Mouse (Mus musculus) megakaryocyte, embryonic 14.5 days (primary cell): ENCODE data around the gene Aspdh. TPM values are rescaled to one million over a fixed set of nuclear protein-coding genes. Genes with fewer than 3 reads are reported as not detected.

Experiments
- H3K27me3 ChIP-seq: replicated peaks from 2 replicates; pipeline ENCODE3; 2012; ENCODE audit warnings: inconsistent platforms
- H3K36me3 ChIP-seq: replicated peaks from 2 replicates; pipeline ENCODE3; 2012; ENCODE audit warnings: low read length, inconsistent platforms, mixed read lengths
- H3K4me1 ChIP-seq: 2 replicates; pipeline ENCODE4 v1.6.1; 2012; ENCODE audit warnings: inconsistent platforms
- H3K4me3 ChIP-seq: replicated peaks from 2 replicates; pipeline ENCODE3; 2012; ENCODE audit warnings: moderate library complexity, mild to moderate bottlenecking, inconsistent platforms
- H3K9me3 ChIP-seq: 2 replicates; pipeline ENCODE4 v1.6.1; 2012; ENCODE audit warnings: inconsistent platforms
- FLI1 ChIP-seq: IDR thresholded peaks from 2 replicates; pipeline ENCODE4 v1.6.1; 2012; ENCODE audit warnings: low read length, inconsistent platforms, mixed read lengths
- GATA1 ChIP-seq: IDR thresholded peaks from 3 replicates; pipeline ENCODE4 v1.6.1; 2012; ENCODE audit warnings: mixed read lengths, low read length, inconsistent platforms, borderline replicate concordance
- polyA plus RNA-seq: library from polyadenylated mRNA; stranded (reverse); fragments of >175 nt; gene quantifications from 2 replicates; pipeline ENCODE4 v1.2.3, GENCODE M21; 2012; ENCODE audit warnings: low replicate concordance; ENCODE audit not compliant: insufficient read depth

Aspdh gene
- polyA plus RNA-seq, 1 experiment = not detected

- Histone ChIP-seq H3K36me3 (peaks cover 23% of the 10 kb centered on the region), H3K9me3 (no peaks in the 10 kb centered on the region), H3K27me3 (peaks cover 14% of the 10 kb centered on the region), H3K4me3 (peak overlapping the region; percentile 95), H3K4me1 (peaks cover 36% of the 10 kb centered on the region)
- TF ChIP-seq GATA1 (no peak), FLI1 (no peak)
Observed at GRCm38 (mm10) chr7:44497361-44498055, 32.3 kb downstream of the Aspdh start.

GRCm38 (mm10) chr7:44498922-44499321, 33.7 kb downstream of the Aspdh start:
- Histone ChIP-seq H3K4me1 (peaks cover 37% of the 10 kb centered on the region), H3K27me3 (peaks cover 23% of the 10 kb centered on the region), H3K4me3 (no peak overlapping the region), H3K9me3 (no peaks in the 10 kb centered on the region), H3K36me3 (peaks cover 9% of the 10 kb centered on the region)
- TF ChIP-seq GATA1 (no peak), FLI1 (no peak)

GRCm38 (mm10) chr7:44500046-44500445, 34.9 kb downstream of the Aspdh start:
- no peaks in the 10 kb centered on the region for H3K36me3 ChIP-seq
- H3K4me1 ChIP-seq = peaks cover 31% of the 10 kb centered on the region
- peaks cover 28% of the 10 kb centered on the region for H3K27me3 ChIP-seq
- TF ChIP-seq FLI1 (no peak), GATA1 (no peak)
- H3K9me3 ChIP-seq = peaks cover 9% of the 10 kb centered on the region
- no peak overlapping the region for H3K4me3 ChIP-seq

- H3K4me3 ChIP-seq = no peak overlapping the region
- H3K4me1 ChIP-seq = peaks cover 28% of the 10 kb centered on the region
- peaks cover 13% of the 10 kb centered on the region for H3K9me3 ChIP-seq
- H3K36me3 ChIP-seq = no peaks in the 10 kb centered on the region
- no peak for TF ChIP-seq GATA1
- TF ChIP-seq FLI1 = no peak
- peaks cover 38% of the 10 kb centered on the region for H3K27me3 ChIP-seq
Observed at GRCm38 (mm10) chr7:44501563-44502115, 36.4 kb downstream of the Aspdh start.

- peaks cover 52% of the 10 kb centered on the region for H3K4me1 ChIP-seq
- peak overlapping the region; percentile 9 for H3K4me3 ChIP-seq
- H3K9me3 ChIP-seq = peaks cover 21% of the 10 kb centered on the region
- H3K36me3 ChIP-seq = no peaks in the 10 kb centered on the region
- TF ChIP-seq GATA1 (peak; percentile 36; the same call in 1 of the 3 replicates), FLI1 (no peak)
- H3K27me3 ChIP-seq = peaks cover 57% of the 10 kb centered on the region
Observed at GRCm38 (mm10) chr7:44507491-44507890, 42.3 kb downstream of the Aspdh start.

Other genes with a start within 250 kb of the Aspdh start
- gene Klk1b5, start 249.4 kb upstream of the Aspdh start, polyA plus RNA-seq = not detected in 2 replicates
- not detected in 2 replicates for gene Klk1, start 240.0 kb upstream of the Aspdh start, polyA plus RNA-seq
- not detected in 2 replicates for gene Gm36864, start 229.2 kb upstream of the Aspdh start, polyA plus RNA-seq
- gene 1700028J19Rik, start 218.7 kb upstream of the Aspdh start, polyA plus RNA-seq = not detected in 2 replicates
- gene 2410002F23Rik, start 218.7 kb upstream of the Aspdh start, polyA plus RNA-seq = 90.5 and 96.5 TPM in 2 replicates
- gene Acp4, start 208.0 kb upstream of the Aspdh start, polyA plus RNA-seq = not detected in 2 replicates
- not detected in 2 replicates for gene Gm15517, start 203.9 kb upstream of the Aspdh start, polyA plus RNA-seq
- gene Clec11a, start 158.5 kb upstream of the Aspdh start, polyA plus RNA-seq = 0.92 and 1.8 TPM in 2 replicates
- 0.07 TPM in 1 of 2 replicates, not detected in the other for gene Shank1, start 155.1 kb upstream of the Aspdh start, polyA plus RNA-seq
- not detected in 2 replicates for gene Syt3, start 81.3 kb upstream of the Aspdh start, polyA plus RNA-seq
- not detected in 2 replicates for gene 1700008O03Rik, start 79.6 kb upstream of the Aspdh start, polyA plus RNA-seq
- gene Lrrc4b, start 36.4 kb upstream of the Aspdh start, polyA plus RNA-seq = not detected in 2 replicates
- gene Josd2, start 2.6 kb downstream of the Aspdh start, polyA plus RNA-seq = 191 and 466 TPM in 2 replicates
- gene Emc10, start 31.1 kb downstream of the Aspdh start, polyA plus RNA-seq = 156 and 185 TPM in 2 replicates
- 2.1 and 9.0 TPM in 2 replicates for gene Fam71e1, start 31.2 kb downstream of the Aspdh start, polyA plus RNA-seq
- gene Mybpc2, start 59.3 kb downstream of the Aspdh start, polyA plus RNA-seq = 0.09 TPM in 1 of 2 replicates, not detected in the other
- gene Spib, start 66.7 kb downstream of the Aspdh start, polyA plus RNA-seq = 0.64 and 1.2 TPM in 2 replicates
- 61.8 and 199 TPM in 2 replicates for gene Pold1, start 83.5 kb downstream of the Aspdh start, polyA plus RNA-seq
- gene Nr1h2, start 88.6 kb downstream of the Aspdh start, polyA plus RNA-seq = 269 and 455 TPM in 2 replicates
- gene Napsa, start 107.0 kb downstream of the Aspdh start, polyA plus RNA-seq = 2.4 and 14.1 TPM in 2 replicates
- 1.8 and 4.0 TPM in 2 replicates for gene Kcnc3, start 125.3 kb downstream of the Aspdh start, polyA plus RNA-seq
- gene Myh14, start 205.5 kb downstream of the Aspdh start, polyA plus RNA-seq = 0.02 TPM in 1 of 2 replicates, not detected in the other
- not detected in 2 replicates for gene Izumo2, start 243.4 kb downstream of the Aspdh start, polyA plus RNA-seq